Mouse (Mus musculus) bone marrow, adult 2 months (tissue): ENCODE measurements around the gene Tmem210.

Experiments
- CTCF ChIP-seq: fragments of 200-500 bp; IDR thresholded peaks from 2 replicates; pipeline ENCODE4 v1.5.1; 2011; ENCODE audit warnings: low read length, control low read depth; ENCODE audit not compliant: control insufficient read depth, insufficient read depth
- POLR2A ChIP-seq: fragments of 200-500 bp; IDR thresholded peaks from 2 replicates; pipeline ENCODE4 v1.6.1; 2011; ENCODE audit warnings: low read depth, mild to moderate bottlenecking, control low read depth, low read length, borderline replicate concordance; ENCODE audit not compliant: control insufficient read depth

GRCm38 (mm10) chr2:25310180-25310579 is 22.2 kb downstream of the Tmem210 start:
- TF ChIP-seq POLR2A (no peak), CTCF (no peak)
